Mouse (Mus musculus): ENCODE measurements around the gene Gm29666.
"Not testable (repeated sequence)": the region's sequence is repeated elsewhere in the genome, so short reads cannot be mapped to it uniquely, and the experiment has no call there.

Gene Gm29666

GRCm38 (mm10) chr15:84903843-84904385, 15.9 kb downstream of the Gm29666 start:
- DNase-seq (ENCODE audit: low read depth), result no peak

GRCm38 (mm10) chr15:84898077-84898476, 21.8 kb downstream of the Gm29666 start:
- no peak for DNase-seq (ENCODE audit: low read depth)

- no peak for DNase-seq (ENCODE audit: low read depth)
Measured at GRCm38 (mm10) chr15:84896664-84897063, 23.2 kb downstream of the Gm29666 start.

- not testable (repeated sequence) for DNase-seq (ENCODE audit: low read depth)
Measured at GRCm38 (mm10) chr15:84896216-84896615, 23.6 kb downstream of the Gm29666 start.

- peak; percentile 88 for DNase-seq (ENCODE audit: low read depth)
Measured at GRCm38 (mm10) chr15:84891658-84892057, 28.2 kb downstream of the Gm29666 start.

GRCm38 (mm10) chr15:84891246-84891645, 28.6 kb downstream of the Gm29666 start:
- no peak for DNase-seq (ENCODE audit: low read depth)

GRCm38 (mm10) chr15:84888066-84888465, 31.8 kb downstream of the Gm29666 start:
- DNase-seq (ENCODE audit: low read depth), result no peak

- no peak for DNase-seq (ENCODE audit: low read depth)
Measured at GRCm38 (mm10) chr15:84877029-84877815, 42.6 kb downstream of the Gm29666 start.

- DNase-seq (ENCODE audit: low read depth), result no peak
Measured at GRCm38 (mm10) chr15:84873867-84874266, 46.0 kb downstream of the Gm29666 start.

- DNase-seq (ENCODE audit: low read depth), result no peak
Measured at GRCm38 (mm10) chr15:84873079-84873478, 46.8 kb downstream of the Gm29666 start.

GRCm38 (mm10) chr15:84871802-84872201, 48.0 kb downstream of the Gm29666 start:
- no peak for DNase-seq (ENCODE audit: low read depth)

GRCm38 (mm10) chr15:84861911-84862310, 57.9 kb downstream of the Gm29666 start:
- DNase-seq (ENCODE audit: low read depth), result no peak
